Mouse (Mus musculus) heart, embryonic 16.5 days (tissue): ENCODE results near the gene Slc39a9. TPM values are rescaled to one million over a fixed set of nuclear protein-coding genes. Genes with fewer than 3 reads are reported as not detected.
A peak's percentile ranks its signal among the peaks of the same experiment; 100 is the strongest.

Experiments used
- ATAC-seq: fragments of 200-750 bp; cut with Nextera tagmentation; replicated peaks from 2 replicates; pipeline ENCODE4 v1.8.0; 2017; ENCODE audit warnings: moderate number of reproducible peaks; ENCODE audit not compliant: insufficient read depth, low FRiP score; ENCODE audit errors: extremely low read depth
- H3K27ac ChIP-seq: fragments of 300-500 bp; sonication (generic); 2 replicates; pipeline ENCODE4 v1.5.1; 2014; ENCODE audit warnings: mild to moderate bottlenecking, low read length, control low read depth, moderate library complexity
- H3K27me3 ChIP-seq: fragments of 300-500 bp; sonication (generic); 2 replicates; pipeline ENCODE4 v1.6.1; 2014; ENCODE audit warnings: low read length, mixed read lengths; ENCODE audit not compliant: control insufficient read depth, insufficient read depth
- H3K36me3 ChIP-seq: fragments of 300-500 bp; sonication (generic); 2 replicates; pipeline ENCODE4 v1.6.1; 2014; ENCODE audit not compliant: control insufficient read depth, insufficient read depth
- H3K4me1 ChIP-seq: fragments of 300-500 bp; sonication (generic); 2 replicates; pipeline ENCODE4 v1.6.1; 2014; ENCODE audit warnings: low read length, mixed read lengths; ENCODE audit not compliant: control insufficient read depth, insufficient read depth
- H3K4me2 ChIP-seq: fragments of 300-500 bp; sonication (generic); 2 replicates; pipeline ENCODE4 v1.6.1; 2014; ENCODE audit warnings: low read depth, mild to moderate bottlenecking, control low read depth, low read length
- H3K4me3 ChIP-seq: fragments of 300-500 bp; sonication (generic); 2 replicates; pipeline ENCODE4 v1.5.1; 2014; ENCODE audit warnings: mild to moderate bottlenecking, control low read depth, low read length
- H3K9ac ChIP-seq: fragments of 300-500 bp; sonication (generic); 2 replicates; pipeline ENCODE4 v1.6.1; 2014; ENCODE audit warnings: low read length, control low read depth
- H3K9me3 ChIP-seq: fragments of 300-500 bp; sonication (generic); replicated peaks from 2 replicates; pipeline ENCODE4 v1.6.1; 2016; ENCODE audit warnings: low read length; ENCODE audit not compliant: control insufficient read depth
- WGBS: fragments of 180-500 bp; shearing (Covaris S2); extraction: QIAGEN DNeasy Blood & Tissue Kit; methylation state at CpG from one replicate; pipeline ENCODE4 v1.1.7; 2014; 5-methylcytosine and 5-hydroxymethylcytosine counted together
- polyA plus RNA-seq: library from polyadenylated mRNA; unstranded; fragments of >200 nt; fragmentation: Nextera tagmentation; extraction: Ambion mirVana; gene quantifications from 2 replicates; pipeline ENCODE4 v1.2.1, GENCODE M21; 2015

Gene Slc39a9
- polyA plus RNA-seq, result 17.5 and 17.6 TPM in 2 replicates

DNA sequence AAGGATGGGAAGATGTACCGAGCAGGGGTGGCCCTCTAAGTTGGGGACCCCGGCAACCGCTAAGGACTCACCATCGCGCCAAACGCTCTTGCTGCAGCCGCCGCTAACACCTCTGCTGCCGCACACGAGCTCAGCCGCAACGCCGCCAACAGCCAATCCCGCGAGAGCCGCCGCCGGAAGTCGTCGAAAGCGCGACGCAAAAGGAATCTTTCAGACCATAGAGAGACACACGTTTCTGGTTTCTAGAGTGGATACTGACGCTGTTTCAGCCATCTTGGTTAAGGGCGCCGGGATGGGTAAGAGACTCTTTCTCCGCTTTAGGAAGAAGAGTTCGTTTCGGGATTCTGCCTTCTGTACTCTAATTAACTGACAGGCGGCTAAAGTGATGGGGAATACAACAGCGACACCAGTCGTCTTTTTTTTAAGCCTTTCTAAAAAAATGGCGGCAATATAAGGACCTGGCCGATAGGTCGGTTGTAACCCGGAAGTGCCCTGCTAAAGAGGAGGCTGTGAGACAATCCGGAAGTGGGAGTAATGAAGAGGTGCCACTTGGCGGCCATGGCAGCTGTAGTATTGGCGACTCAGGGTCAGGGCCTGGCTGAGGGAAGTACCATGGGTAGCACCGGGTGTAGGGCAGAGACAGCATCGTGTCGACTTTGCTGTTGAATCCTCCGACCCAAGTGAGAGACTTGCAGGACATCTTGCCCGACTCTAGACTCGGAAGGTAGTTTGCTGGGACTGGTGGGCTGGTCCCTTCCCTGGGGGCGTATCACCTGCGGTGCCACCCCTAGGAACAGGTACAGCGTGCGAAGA is at the start of gene Slc39a9, which contains the start of gene Erh:
Gene Slc39a9 (plus strand): TSS at position 191 of the 813 bp plus-strand sequence.
Gene Erh (minus strand): TSS at position 649 of the 813 bp plus-strand sequence.
- Histone ChIP-seq H3K4me2 (peak within 1 kb of the TSS; percentile 94), H3K9me3 (no peaks in the 10 kb centered on the region), H3K27ac (peak within 1 kb of the TSS; percentile 90), H3K4me3 (peak within 1 kb of the TSS; percentile 83), H3K36me3 (peaks cover 24% of the 10 kb centered on the region), H3K27me3 (no peaks in the 10 kb centered on the region), H3K4me1 (peaks cover 27% of the 10 kb centered on the region), H3K9ac (peak within 1 kb of the TSS; percentile 97)
- ATAC-seq, result peak; percentile 95
- under 1% methylated on average over 50 of the region's 50 CpGs for WGBS

- H3K9me3 ChIP-seq, result no peaks in the 10 kb centered on the region
- WGBS, result 38% methylated on average over 4 of the region's 4 CpGs
- no peak overlapping the region for H3K27ac ChIP-seq
- no peak overlapping the region for H3K4me2 ChIP-seq
- no peaks in the 10 kb centered on the region for H3K27me3 ChIP-seq
- no peak overlapping the region for H3K9ac ChIP-seq
- no peak overlapping the region for H3K4me3 ChIP-seq
- no peak for ATAC-seq
- H3K36me3 ChIP-seq, result no peaks in the 10 kb centered on the region
- H3K4me1 ChIP-seq, result peaks cover 8% of the 10 kb centered on the region
These were observed 49.5 kb upstream of the Slc39a9 start for GRCm38 (mm10) chr12:80594141-80594540.

DNA sequence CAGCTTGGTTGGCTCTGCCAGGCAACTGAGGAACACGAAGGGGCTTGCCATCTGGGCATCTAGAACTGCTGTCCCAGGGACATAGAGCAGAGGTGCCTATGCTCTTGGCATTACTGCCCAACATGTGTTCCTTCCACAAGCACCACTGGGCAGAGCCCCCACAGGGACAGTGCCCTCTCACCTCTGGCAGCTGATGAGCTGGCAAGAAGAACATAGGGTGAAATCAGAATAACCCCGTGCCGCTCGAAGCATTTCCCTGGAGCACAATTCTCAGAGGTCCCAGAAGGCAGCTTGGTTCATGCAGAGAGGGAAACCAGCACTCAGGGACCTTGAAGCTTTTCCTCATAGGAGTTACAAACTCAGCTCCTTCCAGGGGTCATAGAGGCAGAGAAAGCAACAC is 48.9 kb upstream of the Slc39a9 start:
- no peak for ATAC-seq
- H3K9ac ChIP-seq, result no peak overlapping the region

DNA sequence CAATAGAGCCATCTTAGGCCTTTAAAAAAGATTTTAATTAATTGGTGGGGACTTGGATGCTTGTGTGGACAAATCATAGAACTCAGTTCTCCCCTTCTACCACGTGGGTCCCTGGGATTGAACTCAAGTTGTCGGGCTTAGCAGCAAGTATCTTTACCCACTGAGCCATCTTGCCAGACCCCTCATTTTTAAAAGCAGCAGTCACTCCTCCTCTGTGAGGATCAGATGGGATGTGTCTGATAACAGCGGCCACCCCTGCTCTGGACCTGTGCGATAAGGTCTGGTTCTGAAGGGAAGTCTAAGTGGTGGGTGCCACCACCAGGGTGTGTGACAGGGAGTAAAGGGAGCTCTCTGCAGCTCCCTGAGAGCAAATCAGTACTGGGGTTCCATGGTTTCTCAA is 48.1 kb upstream of the Slc39a9 start:
- no peak overlapping the region for H3K27ac ChIP-seq
- 86% methylated on average over 4 of the region's 4 CpGs for WGBS
- no peaks in the 10 kb centered on the region for H3K36me3 ChIP-seq
- H3K9me3 ChIP-seq, result no peaks in the 10 kb centered on the region
- no peak overlapping the region for H3K4me2 ChIP-seq
- ATAC-seq, result no peak
- H3K4me3 ChIP-seq, result no peak overlapping the region
- H3K4me1 ChIP-seq, result peaks cover 17% of the 10 kb centered on the region
- no peaks in the 10 kb centered on the region for H3K27me3 ChIP-seq
- H3K9ac ChIP-seq, result no peak overlapping the region

More for the DNA sequence above, 48.9 kb upstream of the Slc39a9 start:
- Histone ChIP-seq H3K9me3 (no peaks in the 10 kb centered on the region), H3K4me2 (no peak overlapping the region), H3K27ac (no peak overlapping the region), H3K36me3 (no peaks in the 10 kb centered on the region), H3K4me1 (peaks cover 9% of the 10 kb centered on the region), H3K4me3 (no peak overlapping the region), H3K27me3 (no peaks in the 10 kb centered on the region)
- WGBS, result 93% methylated on average over 4 of the region's 4 CpGs

GRCm38 (mm10) chr12:80595968-80596367 is 47.7 kb upstream of the Slc39a9 start:
- Histone ChIP-seq H3K4me3 (no peak overlapping the region), H3K27ac (no peak overlapping the region), H3K36me3 (no peaks in the 10 kb centered on the region), H3K4me1 (peaks cover 19% of the 10 kb centered on the region), H3K27me3 (no peaks in the 10 kb centered on the region), H3K4me2 (no peak overlapping the region), H3K9me3 (no peaks in the 10 kb centered on the region), H3K9ac (no peak overlapping the region)
- no peak for ATAC-seq
- WGBS, result 76% methylated on average over 4 of the region's 4 CpGs

GRCm38 (mm10) chr12:80598236-80598635 is 45.4 kb upstream of the Slc39a9 start:
- H3K9me3 ChIP-seq, result no peaks in the 10 kb centered on the region
- H3K36me3 ChIP-seq, result no peaks in the 10 kb centered on the region
- no peak overlapping the region for H3K9ac ChIP-seq
- no peak overlapping the region for H3K4me3 ChIP-seq
- WGBS, result 49% methylated on average over 7 of the region's 7 CpGs
- H3K4me1 ChIP-seq, result peaks cover 23% of the 10 kb centered on the region
- no peak overlapping the region for H3K4me2 ChIP-seq
- no peak overlapping the region for H3K27ac ChIP-seq
- ATAC-seq, result no peak
- H3K27me3 ChIP-seq, result no peaks in the 10 kb centered on the region

- no peaks in the 10 kb centered on the region for H3K36me3 ChIP-seq
- no peak overlapping the region for H3K4me2 ChIP-seq
- H3K9me3 ChIP-seq, result no peaks in the 10 kb centered on the region
- 57% methylated on average over 6 of the region's 6 CpGs for WGBS
- H3K9ac ChIP-seq, result no peak overlapping the region
- no peak overlapping the region for H3K27ac ChIP-seq
- peaks cover 28% of the 10 kb centered on the region for H3K4me1 ChIP-seq
- H3K4me3 ChIP-seq, result no peak overlapping the region
- ATAC-seq, result no peak; the same call in 1 of the 2 replicates
- no peaks in the 10 kb centered on the region for H3K27me3 ChIP-seq
These were observed 44.9 kb upstream of the Slc39a9 start for GRCm38 (mm10) chr12:80598756-80599155.

DNA sequence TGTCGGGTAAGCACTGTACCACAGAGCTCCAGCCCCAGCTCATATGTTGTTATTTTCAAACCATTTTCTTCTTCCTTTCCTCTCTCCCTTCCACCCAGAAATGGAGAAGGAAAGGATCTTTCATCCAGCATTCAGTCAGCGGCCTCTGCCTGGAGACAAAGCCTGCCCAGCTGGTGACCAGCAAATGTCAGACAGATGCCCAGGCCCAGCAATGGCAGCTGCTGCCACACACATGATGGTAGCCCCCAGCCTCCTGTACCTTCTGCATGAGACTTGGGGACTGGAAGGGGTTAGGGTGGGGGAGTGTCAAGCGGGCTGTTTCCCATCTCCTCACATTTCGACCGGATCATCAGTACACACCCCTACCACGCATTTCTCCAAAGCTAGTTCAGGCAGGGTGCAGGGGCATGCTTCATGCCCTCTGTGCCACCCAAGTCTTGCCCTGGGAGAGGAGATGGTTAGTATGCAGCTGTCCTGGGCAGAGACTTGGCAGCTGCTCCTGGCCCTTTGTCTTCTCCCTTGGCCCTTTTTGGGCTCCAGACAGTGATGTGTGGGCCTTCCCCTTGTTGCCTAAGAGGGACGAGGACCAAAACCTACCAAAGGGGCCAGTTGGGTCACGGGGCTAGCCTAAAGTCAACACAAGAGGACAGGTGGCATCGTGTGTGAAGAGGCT is 42.0 kb upstream of the Slc39a9 start:
- no peak for ATAC-seq
- Histone ChIP-seq H3K36me3 (no peaks in the 10 kb centered on the region), H3K4me1 (peaks cover 31% of the 10 kb centered on the region), H3K27me3 (no peaks in the 10 kb centered on the region), H3K9me3 (no peaks in the 10 kb centered on the region), H3K27ac (no peak overlapping the region), H3K4me3 (no peak overlapping the region), H3K9ac (no peak overlapping the region), H3K4me2 (no peak overlapping the region)
- 83% methylated on average over 9 of the region's 9 CpGs for WGBS

GRCm38 (mm10) chr12:80602432-80602831 is 41.3 kb upstream of the Slc39a9 start:
- Histone ChIP-seq H3K9me3 (no peaks in the 10 kb centered on the region), H3K9ac (no peak overlapping the region), H3K36me3 (no peaks in the 10 kb centered on the region), H3K4me2 (no peak overlapping the region), H3K27me3 (no peaks in the 10 kb centered on the region), H3K4me1 (peaks cover 31% of the 10 kb centered on the region), H3K27ac (no peak overlapping the region), H3K4me3 (no peak overlapping the region)
- whole genome bisulfite sequencing, result 93% methylated on average over 5 of the region's 5 CpGs
- no peak for ATAC-seq
